Mouse (Mus musculus) stomach, embryonic 15.5 days (tissue): ENCODE results near the gene Erich2. TPM values are rescaled to one million over a fixed set of nuclear protein-coding genes. Genes with fewer than 3 reads are reported as not detected.

ENCODE experiments used
- ATAC-seq: fragments of 200-750 bp; cut with Nextera tagmentation; 2 replicates; pipeline ENCODE4 v1.8.0; 2017; ENCODE audit warnings: low read depth, moderate number of reproducible peaks, moderate TSS enrichment; ENCODE audit not compliant: insufficient read depth, low FRiP score
- H3K27ac ChIP-seq: fragments of 300-500 bp; sonication (generic); 2 replicates; pipeline ENCODE4 v1.5.1; 2015; ENCODE audit warnings: mild to moderate bottlenecking, inconsistent platforms
- H3K27me3 ChIP-seq: fragments of 300-500 bp; sonication (generic); replicated peaks from 2 replicates; pipeline ENCODE4 v1.6.1; 2015; ENCODE audit warnings: inconsistent platforms
- H3K36me3 ChIP-seq: fragments of 300-500 bp; sonication (generic); 2 replicates; pipeline ENCODE4 v1.6.1; 2015; ENCODE audit warnings: inconsistent platforms
- H3K4me1 ChIP-seq: fragments of 300-500 bp; sonication (generic); 2 replicates; pipeline ENCODE4 v1.6.1; 2015; ENCODE audit warnings: inconsistent platforms
- H3K4me2 ChIP-seq: fragments of 300-500 bp; sonication (generic); 2 replicates; pipeline ENCODE4 v1.6.1; 2015; ENCODE audit warnings: mild to moderate bottlenecking, inconsistent platforms
- H3K4me3 ChIP-seq: fragments of 300-500 bp; sonication (generic); replicated peaks from 2 replicates; pipeline ENCODE4 v1.5.1; 2015; ENCODE audit warnings: inconsistent platforms
- H3K9ac ChIP-seq: fragments of 300-500 bp; sonication (generic); 2 replicates; pipeline ENCODE4 v1.6.1; 2015; ENCODE audit warnings: inconsistent platforms
- H3K9me3 ChIP-seq: fragments of 300-500 bp; sonication (generic); 2 replicates; pipeline ENCODE4 v1.6.1; 2016; ENCODE audit warnings: inconsistent platforms
- WGBS: fragments of 180-500 bp; shearing (Covaris S2); methylation state at CpG from one replicate; pipeline ENCODE4 v1.1.7; 2015; 5-methylcytosine and 5-hydroxymethylcytosine counted together
- polyA plus RNA-seq: library from polyadenylated mRNA; unstranded; fragments of >200 nt; fragmentation: Nextera tagmentation; extraction: Ambion mirVana; gene quantifications from 2 replicates; pipeline ENCODE4 v1.2.1, GENCODE M21; 2015

Erich2 gene
- polyA plus RNA-seq, 1 experiment from 2014 or later = 1.5 TPM

DNA sequence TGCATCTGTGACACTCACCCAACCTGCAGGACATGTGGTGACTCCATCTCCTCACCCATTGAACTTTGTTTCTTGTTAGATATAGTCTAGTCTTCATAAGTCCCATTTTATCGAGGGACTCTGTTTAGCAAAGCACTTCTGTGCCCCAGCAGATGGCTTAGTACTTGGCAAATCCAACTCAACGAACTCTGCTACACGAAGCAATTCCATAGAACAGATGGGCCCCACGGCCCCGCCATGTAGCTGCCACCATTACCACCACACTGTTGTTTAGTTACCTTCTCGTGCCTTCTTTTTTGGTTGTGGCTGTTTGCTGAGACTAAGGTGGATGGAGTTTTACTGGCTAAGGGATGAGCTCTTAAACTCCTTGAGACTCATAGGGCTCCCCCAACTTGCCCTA, 79.6 kb downstream of the Erich2 start:
- Histone ChIP-seq H3K36me3 (no peaks in the 10 kb centered on the region), H3K4me3 (no peak overlapping the region), H3K9ac (no peak overlapping the region), H3K27ac (no peak overlapping the region), H3K27me3 (no peaks in the 10 kb centered on the region), H3K9me3 (no peaks in the 10 kb centered on the region), H3K4me2 (no peak overlapping the region), H3K4me1 (no peaks in the 10 kb centered on the region)
- WGBS = 85% methylated on average over 6 of the region's 6 CpGs
- ATAC-seq = no peak

Other genes with a start within 250 kb of the Erich2 start
- 1.8 and 2.4 TPM in 2 replicates for gene Sp5, start 33.9 kb upstream of the Erich2 start, polyA plus RNA-seq
- 0.14 and 0.46 TPM in 2 replicates for gene Gad1, start 44.3 kb downstream of the Erich2 start, polyA plus RNA-seq
- 166 and 189 TPM in 2 replicates for gene Gorasp2, start 152.8 kb downstream of the Erich2 start, polyA plus RNA-seq
- 4.5 and 4.6 TPM in 2 replicates for gene Gm26558, start 153.3 kb downstream of the Erich2 start, polyA plus RNA-seq